Mouse (Mus musculus) midbrain, embryonic 14.5 days (tissue): ENCODE measurements around the gene Barx1. TPM values are rescaled to one million over a fixed set of nuclear protein-coding genes. Genes with fewer than 3 reads are reported as not detected.
A peak's percentile ranks its signal among the peaks of the same experiment; 100 is the strongest.

Experiments
- ATAC-seq: fragments of 200-750 bp; cut with Nextera tagmentation; 2 replicates; pipeline ENCODE4 v1.8.0; 2017; ENCODE audit warnings: moderate number of reproducible peaks, moderate library complexity; ENCODE audit not compliant: low FRiP score, low TSS enrichment
- DNase-seq: peaks from one replicate; pipeline ENCODE4 v3.0.0-alpha.2; 2015
- H3K27ac ChIP-seq: fragments of 300-500 bp; sonication (generic); replicated peaks from 2 replicates; pipeline ENCODE4 v1.5.1; 2014; ENCODE audit warnings: mild to moderate bottlenecking, low read depth, low read length, moderate library complexity
- H3K27me3 ChIP-seq: fragments of 300-500 bp; sonication (generic); 2 replicates; pipeline ENCODE4 v1.6.1; 2014; ENCODE audit warnings: low read length, control low read depth, mixed read lengths; ENCODE audit not compliant: control insufficient read depth, insufficient read depth
- H3K36me3 ChIP-seq: fragments of 300-500 bp; sonication (generic); 2 replicates; pipeline ENCODE4 v1.6.1; 2014; ENCODE audit warnings: low read length, control low read depth; ENCODE audit not compliant: control insufficient read depth, insufficient read depth
- H3K4me1 ChIP-seq: fragments of 300-500 bp; sonication (generic); 2 replicates; pipeline ENCODE4 v1.6.1; 2014; ENCODE audit warnings: mild to moderate bottlenecking, antibody characterized with exemption, low read length, control low read depth; ENCODE audit not compliant: control insufficient read depth, insufficient read depth
- H3K4me2 ChIP-seq: fragments of 300-500 bp; sonication (generic); 2 replicates; pipeline ENCODE4 v1.6.1; 2014; ENCODE audit warnings: mild to moderate bottlenecking, low read length, moderate library complexity
- H3K4me3 ChIP-seq: fragments of 300-500 bp; sonication (generic); replicated peaks from 2 replicates; pipeline ENCODE4 v1.5.1; 2014; ENCODE audit warnings: low read depth, low read length
- H3K9ac ChIP-seq: fragments of 300-500 bp; sonication (generic); replicated peaks from 2 replicates; pipeline ENCODE4 v1.6.1; 2014; ENCODE audit warnings: mild to moderate bottlenecking, low read length, moderate library complexity
- H3K9me3 ChIP-seq: fragments of 300-500 bp; sonication (generic); 2 replicates; pipeline ENCODE4 v1.6.1; 2016; ENCODE audit warnings: low read length, control low read depth, mixed read lengths; ENCODE audit not compliant: control insufficient read depth
- WGBS: fragments of 180-500 bp; shearing (Covaris S2); extraction: QIAGEN DNeasy Blood & Tissue Kit; methylation state at CpG from one replicate; pipeline ENCODE4 v1.1.7; 2014; 5-methylcytosine and 5-hydroxymethylcytosine counted together
- polyA plus RNA-seq: library from polyadenylated mRNA; unstranded; fragments of >200 nt; fragmentation: Nextera tagmentation; extraction: Ambion mirVana; gene quantifications from 2 replicates; pipeline ENCODE4 v1.2.1, GENCODE M21; 2014

The Barx1 gene
- polyA plus RNA-seq, 1 experiment from 2014 or later = not detected

DNA sequence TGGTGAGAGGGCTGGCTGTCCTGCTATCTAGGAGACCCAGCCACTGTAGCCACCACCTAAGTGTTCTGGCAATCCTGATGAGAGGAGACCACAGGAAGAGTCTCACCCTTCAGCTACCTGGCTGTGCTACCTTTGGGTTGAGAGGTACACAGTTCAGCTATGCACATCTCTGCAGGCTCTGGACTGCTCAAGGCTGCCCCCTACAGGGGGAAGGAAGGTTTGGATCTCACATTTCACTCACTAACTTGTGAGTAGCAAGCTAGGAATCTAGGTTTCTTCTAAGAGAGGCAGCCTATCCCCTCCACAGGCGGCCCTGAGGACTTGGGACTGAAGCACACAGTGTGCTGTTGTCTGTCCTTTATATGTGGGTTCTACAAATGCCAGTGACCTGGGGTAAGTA is 16.6 kb downstream of the Barx1 start:
- Histone ChIP-seq H3K27me3 (no peaks in the 10 kb centered on the region), H3K36me3 (no peaks in the 10 kb centered on the region), H3K9me3 (no peaks in the 10 kb centered on the region), H3K9ac (no peak overlapping the region), H3K4me1 (no peaks in the 10 kb centered on the region), H3K4me2 (no peak overlapping the region), H3K4me3 (no peak overlapping the region), H3K27ac (no peak overlapping the region)
- ATAC-seq (no peak), DNase-seq (no peak)
- WGBS = 42% methylated on average over 1 of the region's 1 CpGs

DNA sequence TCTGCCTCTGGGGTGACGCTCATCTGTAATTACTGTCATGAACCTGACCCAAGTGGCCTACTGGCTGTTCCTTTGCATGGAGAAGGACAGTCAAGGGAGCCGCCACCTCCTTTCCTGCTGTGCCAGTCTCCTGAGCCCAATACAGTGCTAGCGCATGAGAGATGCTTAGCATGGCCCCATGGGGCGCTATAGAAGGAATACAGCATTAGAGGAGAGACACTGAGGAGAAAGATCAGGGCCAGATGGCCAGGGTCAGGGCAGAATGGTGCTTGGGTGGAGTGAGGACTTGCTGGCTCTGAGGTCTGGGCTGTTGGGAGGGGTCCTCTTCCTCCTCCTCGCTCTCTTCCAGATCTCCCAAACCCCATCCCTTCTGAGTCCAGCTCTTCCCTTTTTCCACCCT is 23.9 kb downstream of the Barx1 start:
- Histone ChIP-seq H3K36me3 (no peaks in the 10 kb centered on the region), H3K9me3 (peaks cover 4% of the 10 kb centered on the region), H3K27me3 (no peaks in the 10 kb centered on the region), H3K4me3 (no peak overlapping the region), H3K27ac (no peak overlapping the region), H3K9ac (no peak overlapping the region), H3K4me1 (no peaks in the 10 kb centered on the region), H3K4me2 (no peak overlapping the region)
- WGBS = 45% methylated on average over 5 of the region's 5 CpGs
- DNase-seq (peak; percentile 14), ATAC-seq (no peak)

DNA sequence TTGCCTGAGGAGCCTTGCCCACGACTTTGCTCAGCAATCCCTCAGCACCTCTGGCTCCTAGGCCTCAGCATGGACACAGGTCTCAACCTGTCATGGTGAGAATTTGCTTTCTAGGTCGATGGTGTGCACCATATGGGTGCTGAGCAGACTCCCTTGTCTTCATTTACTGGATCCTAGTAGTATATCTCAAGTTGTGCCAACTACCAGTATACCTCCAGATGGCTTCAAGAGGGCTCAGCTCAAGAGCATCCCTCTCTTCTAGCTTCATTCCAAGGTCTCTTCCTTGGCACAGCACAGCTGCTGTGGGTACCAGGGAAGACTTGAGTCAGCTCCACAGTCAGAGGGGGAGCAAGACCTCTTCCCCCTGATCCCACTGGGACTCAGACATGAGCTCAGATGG is 29.2 kb downstream of the Barx1 start:
- Histone ChIP-seq H3K36me3 (no peaks in the 10 kb centered on the region), H3K9me3 (peaks cover 4% of the 10 kb centered on the region), H3K4me2 (no peak overlapping the region), H3K27me3 (no peaks in the 10 kb centered on the region), H3K27ac (no peak overlapping the region), H3K9ac (no peak overlapping the region), H3K4me3 (no peak overlapping the region), H3K4me1 (no peaks in the 10 kb centered on the region)
- DNase-seq (no peak), ATAC-seq (no peak)
- 48% methylated on average over 2 of the region's 2 CpGs for WGBS

DNA sequence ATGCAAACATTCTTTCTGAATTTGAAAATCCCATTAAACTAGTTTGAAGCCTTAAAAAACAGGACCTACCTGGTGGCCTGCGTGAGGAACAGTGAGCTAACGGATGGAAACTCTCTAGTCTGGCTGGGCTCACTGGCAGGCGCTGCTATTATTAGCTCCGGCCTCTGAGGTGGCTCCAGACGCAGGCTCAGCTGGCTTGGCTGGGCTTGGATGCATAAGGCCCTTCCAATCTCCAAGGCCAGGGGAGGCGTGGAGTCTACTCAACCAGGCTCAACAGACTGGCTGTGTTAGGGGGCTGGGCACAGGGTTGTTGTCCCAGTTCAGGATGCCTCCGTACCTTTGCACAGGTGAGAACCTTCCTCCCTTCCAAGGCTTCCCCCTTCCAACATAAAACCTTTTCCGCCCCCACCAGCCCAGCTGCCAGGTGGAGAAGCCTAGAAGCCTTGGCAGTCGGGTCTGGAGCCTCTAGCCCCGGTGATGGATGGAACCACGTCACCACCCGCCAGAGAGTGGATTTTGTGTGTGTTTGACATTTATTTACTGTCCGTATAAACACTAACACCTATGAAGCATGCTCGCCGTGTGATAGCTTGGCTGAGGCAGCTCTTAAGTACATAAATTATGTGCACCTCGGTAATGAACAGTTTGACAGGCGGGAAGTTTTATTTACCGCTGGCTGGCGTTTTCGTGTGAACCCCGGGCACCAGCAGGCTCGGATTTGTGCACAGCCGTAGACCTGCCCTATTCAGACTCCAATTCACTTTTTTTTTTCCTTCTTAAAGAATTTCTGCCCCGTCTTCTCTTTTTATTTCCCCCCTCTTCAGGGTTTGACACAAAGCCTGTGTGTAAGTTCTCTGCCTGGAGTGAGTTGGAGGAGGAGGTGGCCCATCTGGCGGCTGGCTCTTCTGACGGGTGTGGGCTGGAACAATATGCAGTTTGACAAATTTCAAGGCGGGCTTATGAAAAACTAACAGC is 31.6 kb downstream of the Barx1 start:
- Histone ChIP-seq H3K36me3 (no peaks in the 10 kb centered on the region), H3K9ac (no peak overlapping the region), H3K27ac (no peak overlapping the region), H3K4me3 (no peak overlapping the region), H3K4me2 (no peak overlapping the region), H3K9me3 (peaks cover 4% of the 10 kb centered on the region), H3K27me3 (no peaks in the 10 kb centered on the region), H3K4me1 (no peaks in the 10 kb centered on the region)
- ATAC-seq = no peak
- peak; percentile 36 for DNase-seq
- 61% methylated on average over 27 of the region's 27 CpGs for WGBS

DNA sequence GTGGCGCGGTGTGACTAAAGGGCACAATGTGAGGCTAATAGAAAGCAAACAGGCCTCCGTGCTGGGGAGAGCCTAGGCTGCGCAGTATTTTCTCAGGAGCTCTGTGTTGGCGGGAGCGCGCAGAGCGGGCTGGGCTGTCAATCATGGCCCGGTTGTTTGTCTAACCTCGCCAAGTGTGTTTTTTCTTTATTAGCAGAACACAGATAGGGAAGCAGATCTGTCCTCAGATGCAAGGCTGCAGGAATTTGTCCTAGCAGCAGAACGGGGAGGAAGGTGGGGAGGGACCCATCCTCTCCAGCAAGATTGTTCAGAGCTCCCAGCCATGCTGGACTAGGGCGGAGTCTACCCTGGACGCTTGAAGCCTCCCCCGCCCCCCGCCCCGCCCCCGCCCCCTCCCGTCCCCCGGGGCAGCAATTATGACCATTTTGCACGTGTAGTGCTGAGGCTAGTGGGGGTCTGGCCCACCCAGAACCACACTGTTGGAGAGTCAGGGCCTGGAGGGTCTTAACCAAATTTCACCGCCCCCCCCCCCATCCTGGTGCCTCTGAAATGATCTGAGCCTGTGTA is 43.7 kb downstream of the Barx1 start:
- Histone ChIP-seq H3K27ac (no peak overlapping the region; the same call in 1 of the 2 replicates), H3K9me3 (no peaks in the 10 kb centered on the region), H3K4me1 (peaks cover 7% of the 10 kb centered on the region), H3K4me2 (peak overlapping the region; percentile 56), H3K27me3 (no peaks in the 10 kb centered on the region), H3K4me3 (peak overlapping the region; percentile 32), H3K9ac (peak overlapping the region; percentile 47; the same call in 1 of the 2 replicates), H3K36me3 (no peaks in the 10 kb centered on the region)
- DNase-seq (peak; percentile 74), ATAC-seq (peak; percentile 63; the same call in 1 of the 2 replicates)
- under 1% methylated on average over 21 of the region's 21 CpGs for WGBS

DNA sequence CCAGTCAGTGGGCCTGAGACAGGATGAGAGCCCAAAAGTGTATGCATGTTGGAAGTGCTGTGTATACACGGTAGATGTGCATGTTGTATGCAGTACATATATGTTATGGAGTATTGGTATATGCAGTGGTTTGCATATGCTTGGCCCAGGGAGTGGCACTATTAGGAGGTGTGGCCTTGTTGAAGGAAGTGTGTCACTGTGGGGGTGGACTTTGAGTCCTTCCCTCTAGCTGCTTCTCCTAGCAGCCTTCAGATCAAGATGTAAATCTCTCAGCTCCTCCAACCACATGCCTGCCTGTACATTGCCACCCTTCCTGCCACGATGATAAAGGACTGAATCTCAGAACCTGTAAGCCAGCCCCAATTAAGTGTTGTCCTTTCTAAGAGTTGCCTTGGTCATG is 49.9 kb downstream of the Barx1 start:
- 83% methylated on average over 2 of the region's 2 CpGs for WGBS
- no peak overlapping the region for H3K4me2 ChIP-seq
- H3K36me3 ChIP-seq = no peaks in the 10 kb centered on the region
- no peak for ATAC-seq
- no peak for DNase-seq
- no peak overlapping the region for H3K27ac ChIP-seq
- no peak overlapping the region for H3K9ac ChIP-seq
- H3K4me1 ChIP-seq = no peaks in the 10 kb centered on the region
- no peaks in the 10 kb centered on the region for H3K9me3 ChIP-seq
- no peak overlapping the region for H3K4me3 ChIP-seq
- no peaks in the 10 kb centered on the region for H3K27me3 ChIP-seq

DNA sequence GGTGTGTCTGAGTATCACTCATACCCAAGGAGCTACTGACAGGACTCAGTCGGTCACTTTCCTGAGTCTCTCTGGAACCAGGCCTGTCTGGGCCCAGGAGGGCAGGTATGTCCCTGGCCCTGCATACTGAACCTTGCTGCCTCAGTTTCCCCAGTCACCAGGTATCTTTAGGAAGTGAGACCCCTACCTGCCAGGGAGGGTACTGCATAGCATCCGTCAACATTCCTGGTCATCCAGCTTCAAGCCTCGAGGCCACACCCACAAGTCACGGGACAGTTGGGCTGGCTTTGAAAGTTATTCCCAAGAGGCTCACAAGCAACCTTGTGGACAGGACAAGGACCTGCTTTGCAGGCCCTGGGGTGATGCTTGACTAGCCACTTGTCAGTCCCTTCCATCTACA is 53.3 kb downstream of the Barx1 start:
- Histone ChIP-seq H3K4me1 (no peaks in the 10 kb centered on the region), H3K27ac (no peak overlapping the region), H3K4me3 (no peak overlapping the region), H3K9ac (no peak overlapping the region), H3K4me2 (no peak overlapping the region), H3K9me3 (0 out of 2 replicates have a peak, but pooled peaks cover 3% of the 10 kb centered on the region), H3K27me3 (no peaks in the 10 kb centered on the region), H3K36me3 (no peaks in the 10 kb centered on the region)
- DNase-seq (no peak), ATAC-seq (no peak)
- WGBS = 65% methylated on average over 4 of the region's 4 CpGs
